Mouse (Mus musculus) stomach, postnatal 0 days (tissue): ENCODE measurements around the gene E330021D16Rik. TPM values are rescaled to one million over a fixed set of nuclear protein-coding genes. Genes with fewer than 3 reads are reported as not detected.

Experiments
- ATAC-seq: fragments of 200-750 bp; cut with Nextera tagmentation; 2 replicates; pipeline ENCODE4 v1.8.0; 2017; ENCODE audit not compliant: low FRiP score, low TSS enrichment
- DNase-seq: peaks from one replicate; pipeline ENCODE4 v3.0.0-alpha.2; 2016; ENCODE audit warnings: low spot score
- H3K27ac ChIP-seq: fragments of 300-500 bp; sonication (generic); replicated peaks from 2 replicates; pipeline ENCODE4 v1.5.1; 2014; ENCODE audit warnings: mild to moderate bottlenecking, control low read depth
- H3K27me3 ChIP-seq: fragments of 300-500 bp; sonication (generic); 2 replicates; pipeline ENCODE4 v1.6.1; 2014; ENCODE audit warnings: low read length; ENCODE audit not compliant: control insufficient read depth, insufficient read depth
- H3K36me3 ChIP-seq: fragments of 300-500 bp; sonication (generic); 2 replicates; pipeline ENCODE4 v1.6.1; 2014; ENCODE audit warnings: low read length, mixed read lengths; ENCODE audit not compliant: control insufficient read depth, insufficient read depth
- H3K4me1 ChIP-seq: fragments of 300-500 bp; sonication (generic); replicated peaks from 2 replicates; pipeline ENCODE4 v1.6.1; 2014; ENCODE audit warnings: antibody characterized with exemption; ENCODE audit not compliant: control insufficient read depth, insufficient read depth
- H3K4me2 ChIP-seq: fragments of 300-500 bp; sonication (generic); replicated peaks from 2 replicates; pipeline ENCODE4 v1.6.1; 2014; ENCODE audit warnings: low read depth, mild to moderate bottlenecking, control low read depth, moderate library complexity
- H3K4me3 ChIP-seq: fragments of 300-500 bp; sonication (generic); 2 replicates; pipeline ENCODE4 v1.5.1; 2014; ENCODE audit warnings: low read depth, low read length, control low read depth
- H3K9ac ChIP-seq: fragments of 300-500 bp; sonication (generic); 2 replicates; pipeline ENCODE4 v1.6.1; 2014; ENCODE audit warnings: mild to moderate bottlenecking, low read length, control low read depth, mixed read lengths
- H3K9me3 ChIP-seq: fragments of 300-500 bp; sonication (generic); 2 replicates; pipeline ENCODE4 v1.6.1; 2016; ENCODE audit warnings: low read length; ENCODE audit not compliant: control insufficient read depth
- CTCF ChIP-seq: IDR thresholded peaks from 2 replicates; pipeline ENCODE4 v1.5.1; 2016; ENCODE audit warnings: antibody characterized with exemption, low read depth, mild to moderate bottlenecking, moderate library complexity
- EP300 ChIP-seq: optimal IDR thresholded peaks from 2 replicates; pipeline ENCODE3; 2016; ENCODE audit warnings: antibody characterized with exemption
- WGBS: fragments of 180-500 bp; shearing (Covaris S2); extraction: QIAGEN DNeasy Blood & Tissue Kit; methylation state at CpG from one replicate; pipeline ENCODE4 v1.1.7; 2014; 5-methylcytosine and 5-hydroxymethylcytosine counted together
- polyA plus RNA-seq: library from polyadenylated mRNA; unstranded; fragments of >200 nt; fragmentation: Nextera tagmentation; extraction: Ambion mirVana; gene quantifications from 2 replicates; pipeline ENCODE4 v1.2.1, GENCODE M21; 2015

Gene E330021D16Rik
- polyA plus RNA-seq: 0.05 TPM in 1 of 2 replicates, not detected in the other

GRCm38 (mm10) chr6:136415133-136415775 lies at the start of gene E330021D16Rik:
Gene E330021D16Rik (minus strand): TSS chr6:136415569.
- no peak within 1 kb of the TSS for H3K4me2 ChIP-seq
- 87% methylated on average over 9 of the region's 9 CpGs for WGBS
- ATAC-seq (no peak), DNase-seq (no peak)
- H3K27me3 ChIP-seq: no peaks in the 10 kb centered on the region
- no peaks in the 10 kb centered on the region for H3K9me3 ChIP-seq
- no peak within 1 kb of the TSS for H3K4me3 ChIP-seq
- H3K9ac ChIP-seq: no peak within 1 kb of the TSS
- no peak within 1 kb of the TSS for H3K27ac ChIP-seq
- H3K4me1 ChIP-seq: no peaks in the 10 kb centered on the region
- H3K36me3 ChIP-seq: no peaks in the 10 kb centered on the region
- TF ChIP-seq CTCF (no peak), EP300 (no peak)

DNA sequence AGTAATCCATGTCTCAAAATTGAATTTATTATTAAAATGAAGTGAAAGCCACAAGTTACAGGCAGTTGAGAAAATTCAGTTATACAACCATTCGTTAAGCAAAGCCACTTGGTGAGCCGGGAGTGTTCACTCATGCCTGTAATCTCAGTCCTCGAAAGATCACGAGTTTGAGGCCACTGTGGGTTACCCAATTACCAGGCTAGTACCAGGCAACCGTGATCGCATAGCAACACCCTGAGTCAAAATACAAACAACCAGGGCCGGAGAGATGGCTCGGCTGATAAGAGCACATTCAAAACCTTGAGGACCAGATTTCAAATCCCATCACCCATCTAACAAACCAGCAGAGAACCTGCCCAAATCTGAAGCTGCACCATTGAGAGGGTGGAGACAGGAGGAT lies 49.7 kb upstream of the E330021D16Rik start:
- H3K4me3 ChIP-seq: no peak overlapping the region
- WGBS: 65% methylated on average over 8 of the region's 8 CpGs
- H3K4me1 ChIP-seq: peaks cover 4% of the 10 kb centered on the region; the same call in 1 of the 2 replicates
- no peaks in the 10 kb centered on the region for H3K36me3 ChIP-seq
- no peak overlapping the region for H3K4me2 ChIP-seq
- H3K27ac ChIP-seq: no peak overlapping the region; the same call in 1 of the 2 replicates
- DNase-seq (no peak), ATAC-seq (no peak)
- no peaks in the 10 kb centered on the region for H3K27me3 ChIP-seq
- no peaks in the 10 kb centered on the region for H3K9me3 ChIP-seq
- H3K9ac ChIP-seq: no peak overlapping the region
- TF ChIP-seq EP300 (no peak), CTCF (no peak)

GRCm38 (mm10) chr6:136464121-136464621 lies 48.8 kb upstream of the E330021D16Rik start:
- H3K4me2 ChIP-seq: no peak overlapping the region
- no peaks in the 10 kb centered on the region for H3K9me3 ChIP-seq
- H3K9ac ChIP-seq: no peak overlapping the region
- no peak for ATAC-seq
- no peaks in the 10 kb centered on the region for H3K27me3 ChIP-seq
- 47% methylated on average over 12 of the region's 12 CpGs for whole genome bisulfite sequencing
- TF ChIP-seq CTCF (no peak), EP300 (no peak)
- H3K4me3 ChIP-seq: no peak overlapping the region
- H3K36me3 ChIP-seq: no peaks in the 10 kb centered on the region
- peaks cover 3% of the 10 kb centered on the region; the same call in 1 of the 2 replicates for H3K4me1 ChIP-seq
- no peak for DNase-seq
- H3K27ac ChIP-seq: no peak overlapping the region

- Histone ChIP-seq H3K4me2 (no peak overlapping the region), H3K27ac (no peak overlapping the region), H3K9me3 (no peaks in the 10 kb centered on the region), H3K4me3 (no peak overlapping the region), H3K36me3 (no peaks in the 10 kb centered on the region), H3K4me1 (no peaks in the 10 kb centered on the region), H3K9ac (no peak overlapping the region), H3K27me3 (no peaks in the 10 kb centered on the region)
- DNase-seq (no peak), ATAC-seq (no peak)
- 59% methylated on average over 9 of the region's 9 CpGs for WGBS
- TF ChIP-seq CTCF: no peak
These were observed 48.1 kb upstream of the E330021D16Rik start for GRCm38 (mm10) chr6:136463491-136463890.

- H3K4me2 ChIP-seq: no peak overlapping the region
- H3K27me3 ChIP-seq: no peaks in the 10 kb centered on the region
- DNase-seq (no peak), ATAC-seq (no peak)
- no peaks in the 10 kb centered on the region for H3K36me3 ChIP-seq
- TF ChIP-seq CTCF (no peak), EP300 (no peak)
- H3K4me3 ChIP-seq: no peak overlapping the region
- no peak overlapping the region for H3K9ac ChIP-seq
- no peaks in the 10 kb centered on the region for H3K4me1 ChIP-seq
- H3K27ac ChIP-seq: no peak overlapping the region
- H3K9me3 ChIP-seq: no peaks in the 10 kb centered on the region
- WGBS: 75% methylated on average over 7 of the region's 7 CpGs
These were observed 43.8 kb upstream of the E330021D16Rik start for GRCm38 (mm10) chr6:136459156-136459555.

GRCm38 (mm10) chr6:136456302-136456701 lies 40.9 kb upstream of the E330021D16Rik start:
- 72% methylated on average over 1 of the region's 1 CpGs for WGBS
- Histone ChIP-seq H3K9me3 (no peaks in the 10 kb centered on the region), H3K4me1 (no peaks in the 10 kb centered on the region), H3K4me2 (no peak overlapping the region), H3K9ac (no peak overlapping the region), H3K36me3 (no peaks in the 10 kb centered on the region), H3K27ac (no peak overlapping the region), H3K27me3 (no peaks in the 10 kb centered on the region), H3K4me3 (no peak overlapping the region)
- ATAC-seq (no peak), DNase-seq (no peak)
- TF ChIP-seq CTCF: no peak
- no peak for TF ChIP-seq EP300
